Mouse (Mus musculus): ENCODE data around the gene Anapc7. TPM values are rescaled to one million over a fixed set of nuclear protein-coding genes. Genes with fewer than 3 reads are reported as not detected.
A peak's percentile ranks its signal among the peaks of the same experiment; 100 is the strongest.

The Anapc7 gene
- polyA plus RNA-seq, 1 experiment from 2014 or later = 34.7 TPM

GRCm38 (mm10) chr5:122391178-122391785 is 30.2 kb upstream of the Anapc7 start:
- DNase-seq (ENCODE audit: low spot score) (no peak), ATAC-seq (ENCODE audit: insufficient read depth, low FRiP score, low TSS enrichment) (no peak)
- no peaks in the 10 kb centered on the region for H3K36me3 ChIP-seq (ENCODE audit: control insufficient read depth, insufficient read depth, low read length)
- no peaks in the 10 kb centered on the region for H3K9me3 ChIP-seq (ENCODE audit: control insufficient read depth, low read length)
- H3K27ac ChIP-seq (ENCODE audit: low read depth, low read length) = no peak overlapping the region
- peak overlapping the region; percentile 51; the same call in 1 of the 2 replicates for H3K9ac ChIP-seq (ENCODE audit: low read length)
- H3K4me3 ChIP-seq (ENCODE audit: low read depth, low read length) = peak overlapping the region; percentile 56; the same call in 1 of the 2 replicates
- no peaks in the 10 kb centered on the region for H3K27me3 ChIP-seq (ENCODE audit: control insufficient read depth, insufficient read depth, low read length)
- H3K4me2 ChIP-seq (ENCODE audit: low read depth) = peak overlapping the region; percentile 64
- H3K4me1 ChIP-seq (ENCODE audit: control insufficient read depth, insufficient read depth, low read length) = no peaks in the 10 kb centered on the region
- WGBS = 53% methylated on average over 15 of the region's 16 CpGs

- Histone ChIP-seq H3K9me3 (ENCODE audit: control insufficient read depth, low read length) (no peaks in the 10 kb centered on the region), H3K4me3 (ENCODE audit: low read depth, low read length) (peak within 1 kb of the TSS; percentile 56), H3K27ac (ENCODE audit: low read depth, low read length) (no peak within 1 kb of the TSS), H3K36me3 (ENCODE audit: control insufficient read depth, insufficient read depth, low read length) (peaks cover 4% of the 10 kb centered on the region), H3K9ac (ENCODE audit: low read length) (peak within 1 kb of the TSS; percentile 51), H3K4me2 (ENCODE audit: low read depth) (peak within 1 kb of the TSS; percentile 64), H3K27me3 (ENCODE audit: control insufficient read depth, insufficient read depth, low read length) (no peaks in the 10 kb centered on the region), H3K4me1 (ENCODE audit: control insufficient read depth, insufficient read depth, low read length) (no peaks in the 10 kb centered on the region)
- ATAC-seq (ENCODE audit: insufficient read depth, low FRiP score, low TSS enrichment) (peak; percentile 61), DNase-seq (ENCODE audit: low spot score) (peak; percentile 94)
- WGBS = under 1% methylated on average over 39 of the region's 39 CpGs
Observed at GRCm38 (mm10) chr5:122391786-122392180, 29.7 kb upstream of the Anapc7 start, which contains the start of gene Arpc3. Arpc3 (plus strand) TSS chr5:122391878.

GRCm38 (mm10) chr5:122392227-122393004 is 29.1 kb upstream of the Anapc7 start:
- H3K27ac ChIP-seq (ENCODE audit: low read depth, low read length) = no peak overlapping the region
- ATAC-seq (ENCODE audit: insufficient read depth, low FRiP score, low TSS enrichment) = 0 out of 2 replicates have a peak, but pooled peaks have one; percentile 53
- peak; percentile 26 for DNase-seq (ENCODE audit: low spot score)

GRCm38 (mm10) chr5:122393887-122394286 is 27.6 kb upstream of the Anapc7 start:
- H3K36me3 ChIP-seq (ENCODE audit: control insufficient read depth, insufficient read depth, low read length) = peaks cover 6% of the 10 kb centered on the region

More at GRCm38 (mm10) chr5:122392227-122393004, 29.1 kb upstream of the Anapc7 start:
- Histone ChIP-seq H3K4me1 (ENCODE audit: control insufficient read depth, insufficient read depth, low read length) (no peaks in the 10 kb centered on the region), H3K4me3 (ENCODE audit: low read depth, low read length) (peak overlapping the region; percentile 56), H3K36me3 (ENCODE audit: control insufficient read depth, insufficient read depth, low read length) (peaks cover 4% of the 10 kb centered on the region), H3K27me3 (ENCODE audit: control insufficient read depth, insufficient read depth, low read length) (no peaks in the 10 kb centered on the region), H3K9ac (ENCODE audit: low read length) (peak overlapping the region; percentile 51), H3K4me2 (ENCODE audit: low read depth) (peak overlapping the region; percentile 64), H3K9me3 (ENCODE audit: control insufficient read depth, low read length) (no peaks in the 10 kb centered on the region)
- WGBS = 18% methylated on average over 19 of the region's 19 CpGs

GRCm38 (mm10) chr5:122396791-122397190 is 24.7 kb upstream of the Anapc7 start:
- Histone ChIP-seq H3K36me3 (ENCODE audit: control insufficient read depth, insufficient read depth, low read length) (peaks cover 6% of the 10 kb centered on the region), H3K9me3 (ENCODE audit: control insufficient read depth, low read length) (no peaks in the 10 kb centered on the region), H3K4me3 (ENCODE audit: low read depth, low read length) (no peak overlapping the region), H3K27me3 (ENCODE audit: control insufficient read depth, insufficient read depth, low read length) (no peaks in the 10 kb centered on the region), H3K27ac (ENCODE audit: low read depth, low read length) (no peak overlapping the region), H3K4me2 (ENCODE audit: low read depth) (no peak overlapping the region), H3K9ac (ENCODE audit: low read length) (no peak overlapping the region), H3K4me1 (ENCODE audit: control insufficient read depth, insufficient read depth, low read length) (no peaks in the 10 kb centered on the region)
- 95% methylated on average over 10 of the region's 10 CpGs for WGBS
- ATAC-seq (ENCODE audit: insufficient read depth, low FRiP score, low TSS enrichment) (no peak), DNase-seq (ENCODE audit: low spot score) (no peak)

More at GRCm38 (mm10) chr5:122393887-122394286, 27.6 kb upstream of the Anapc7 start:
- Histone ChIP-seq H3K4me1 (ENCODE audit: control insufficient read depth, insufficient read depth, low read length) (no peaks in the 10 kb centered on the region), H3K4me3 (ENCODE audit: low read depth, low read length) (no peak overlapping the region), H3K4me2 (ENCODE audit: low read depth) (no peak overlapping the region), H3K27ac (ENCODE audit: low read depth, low read length) (no peak overlapping the region), H3K9me3 (ENCODE audit: control insufficient read depth, low read length) (no peaks in the 10 kb centered on the region), H3K9ac (ENCODE audit: low read length) (no peak overlapping the region), H3K27me3 (ENCODE audit: control insufficient read depth, insufficient read depth, low read length) (no peaks in the 10 kb centered on the region)
- DNase-seq (ENCODE audit: low spot score) (peak; percentile 74), ATAC-seq (ENCODE audit: insufficient read depth, low FRiP score, low TSS enrichment) (no peak)
- 53% methylated on average over 2 of the region's 2 CpGs for WGBS

- Histone ChIP-seq H3K4me3 (ENCODE audit: low read depth, low read length) (no peak overlapping the region), H3K27me3 (ENCODE audit: control insufficient read depth, insufficient read depth, low read length) (no peaks in the 10 kb centered on the region), H3K4me2 (ENCODE audit: low read depth) (no peak overlapping the region), H3K36me3 (ENCODE audit: control insufficient read depth, insufficient read depth, low read length) (peaks cover 6% of the 10 kb centered on the region), H3K4me1 (ENCODE audit: control insufficient read depth, insufficient read depth, low read length) (no peaks in the 10 kb centered on the region), H3K9ac (ENCODE audit: low read length) (no peak overlapping the region), H3K9me3 (ENCODE audit: control insufficient read depth, low read length) (no peaks in the 10 kb centered on the region), H3K27ac (ENCODE audit: low read depth, low read length) (no peak overlapping the region)
- ATAC-seq (ENCODE audit: insufficient read depth, low FRiP score, low TSS enrichment) (no peak), DNase-seq (ENCODE audit: low spot score) (no peak)
- WGBS = 92% methylated on average over 8 of the region's 8 CpGs
Observed at GRCm38 (mm10) chr5:122397495-122397894, 24.0 kb upstream of the Anapc7 start.

- no peak for DNase-seq (ENCODE audit: low spot score)
- H3K27ac ChIP-seq (ENCODE audit: low read depth, low read length) = no peak overlapping the region
- no peaks in the 10 kb centered on the region for H3K9me3 ChIP-seq (ENCODE audit: control insufficient read depth, low read length)
- H3K4me2 ChIP-seq (ENCODE audit: low read depth) = no peak overlapping the region
- no peaks in the 10 kb centered on the region for H3K27me3 ChIP-seq (ENCODE audit: control insufficient read depth, insufficient read depth, low read length)
- 97% methylated on average over 8 of the region's 8 CpGs for WGBS
- no peaks in the 10 kb centered on the region for H3K4me1 ChIP-seq (ENCODE audit: control insufficient read depth, insufficient read depth, low read length)
- no peak overlapping the region for H3K4me3 ChIP-seq (ENCODE audit: low read depth, low read length)
- H3K36me3 ChIP-seq (ENCODE audit: control insufficient read depth, insufficient read depth, low read length) = peaks cover 18% of the 10 kb centered on the region
- H3K9ac ChIP-seq (ENCODE audit: low read length) = no peak overlapping the region
- ATAC-seq (ENCODE audit: insufficient read depth, low FRiP score, low TSS enrichment) = no peak
Observed at GRCm38 (mm10) chr5:122399871-122400270, 21.6 kb upstream of the Anapc7 start.

- Histone ChIP-seq H3K36me3 (ENCODE audit: control insufficient read depth, insufficient read depth, low read length) (peaks cover 21% of the 10 kb centered on the region), H3K4me2 (ENCODE audit: low read depth) (no peak overlapping the region), H3K9me3 (ENCODE audit: control insufficient read depth, low read length) (no peaks in the 10 kb centered on the region), H3K4me3 (ENCODE audit: low read depth, low read length) (no peak overlapping the region), H3K27me3 (ENCODE audit: control insufficient read depth, insufficient read depth, low read length) (no peaks in the 10 kb centered on the region), H3K9ac (ENCODE audit: low read length) (no peak overlapping the region), H3K4me1 (ENCODE audit: control insufficient read depth, insufficient read depth, low read length) (no peaks in the 10 kb centered on the region), H3K27ac (ENCODE audit: low read depth, low read length) (no peak overlapping the region)
- WGBS = 86% methylated on average over 18 of the region's 18 CpGs
- DNase-seq (ENCODE audit: low spot score) (no peak), ATAC-seq (ENCODE audit: insufficient read depth, low FRiP score, low TSS enrichment) (no peak)
Observed at GRCm38 (mm10) chr5:122400628-122401302, 20.7 kb upstream of the Anapc7 start.
